Mouse (Mus musculus): Measurements from ENCODE around the gene Ttc36. TPM values are rescaled to one million over a fixed set of nuclear protein-coding genes. Genes with fewer than 3 reads are reported as not detected.

Gene Ttc36
- 10.9 and 18.2 TPM in 2 replicates for polyA plus RNA-seq (2012; rRNA removed; ENCODE audit: low replicate concordance)

GRCm38 (mm10) chr9:44802808-44803450 is at the start of gene Ttc36:
Gene Ttc36 (minus strand): TSS chr9:44803072.

GRCm38 (mm10) chr9:44799102-44799957 is 3.5 kb downstream of the Ttc36 start, which contains the start of gene Tmem25:
Gene Tmem25 (minus strand): TSS chr9:44799307.

GRCm38 (mm10) chr9:44767101-44768028 is 35.5 kb downstream of the Ttc36 start, which contains the start of the genes Arcn1 and Ift46:
Gene Arcn1 (minus strand): TSS chr9:44767845.
Gene Ift46 (plus strand): TSS chr9:44767908.

Other genes starting within 250 kb of the Ttc36 start
- 0.46 and 1.6 TPM in 2 replicates for gene Cxcr5, start 241.2 kb downstream of the Ttc36 start, polyA plus RNA-seq (2012; rRNA removed; ENCODE audit: low replicate concordance)
- gene Ddx6, start 198.2 kb downstream of the Ttc36 start, polyA plus RNA-seq (2012; rRNA removed; ENCODE audit: low replicate concordance), result 3.0 and 3.7 TPM in 2 replicates
- 162 and 448 TPM in 2 replicates for gene Treh, start 129.8 kb downstream of the Ttc36 start, polyA plus RNA-seq (2012; rRNA removed; ENCODE audit: low replicate concordance)
- 37.7 and 70.1 TPM in 2 replicates for gene Phldb1, start 67.9 kb downstream of the Ttc36 start, polyA plus RNA-seq (2012; rRNA removed; ENCODE audit: low replicate concordance)
- 23.4 and 24.5 TPM in 2 replicates for gene Arcn1, start 35.2 kb downstream of the Ttc36 start, polyA plus RNA-seq (2012; rRNA removed; ENCODE audit: low replicate concordance)
- 17.6 and 24.9 TPM in 2 replicates for gene Ift46, start 35.2 kb downstream of the Ttc36 start, polyA plus RNA-seq (2012; rRNA removed; ENCODE audit: low replicate concordance)
- 5.6 and 6.3 TPM in 2 replicates for gene Tmem25, start 3.8 kb downstream of the Ttc36 start, polyA plus RNA-seq (2012; rRNA removed; ENCODE audit: low replicate concordance)
- gene Kmt2a, start 78.2 kb upstream of the Ttc36 start, polyA plus RNA-seq (2012; rRNA removed; ENCODE audit: low replicate concordance), result 4.2 and 8.4 TPM in 2 replicates
- 155 and 339 TPM in 2 replicates for gene Atp5l, start 117.7 kb upstream of the Ttc36 start, polyA plus RNA-seq (2012; rRNA removed; ENCODE audit: low replicate concordance)
- 3.0 and 4.0 TPM in 2 replicates for gene Ube4a, start 162.5 kb upstream of the Ttc36 start, polyA plus RNA-seq (2012; rRNA removed; ENCODE audit: low replicate concordance)
- gene Cd3g, start 177.4 kb upstream of the Ttc36 start, polyA plus RNA-seq (2012; rRNA removed; ENCODE audit: low replicate concordance), result 0.65 and 1.6 TPM in 2 replicates
- 0.64 and 2.9 TPM in 2 replicates for gene Cd3d, start 178.7 kb upstream of the Ttc36 start, polyA plus RNA-seq (2012; rRNA removed; ENCODE audit: low replicate concordance)
- 5.1 and 13.8 TPM in 2 replicates for gene Cd3e, start 206.6 kb upstream of the Ttc36 start, polyA plus RNA-seq (2012; rRNA removed; ENCODE audit: low replicate concordance)
- gene Mpzl2, start 236.7 kb upstream of the Ttc36 start, polyA plus RNA-seq (2012; rRNA removed; ENCODE audit: low replicate concordance), result 7.6 and 16.9 TPM in 2 replicates